Mouse (Mus musculus) liver, postnatal 0 days (tissue): ENCODE results near the gene Snrpc.

Experiments
- CTCF ChIP-seq: sonication (generic); IDR thresholded peaks from 2 replicates; pipeline ENCODE4 v1.5.1; 2016; ENCODE audit warnings: antibody characterized with exemption, low read depth
- EP300 ChIP-seq: IDR thresholded peaks from 2 replicates; pipeline ENCODE4 v1.6.1; 2016; ENCODE audit warnings: antibody characterized with exemption, low read depth, mild to moderate bottlenecking

GRCm38 (mm10) chr17:27792516-27792915 lies 45.4 kb upstream of the Snrpc start:
- TF ChIP-seq EP300 (no peak), CTCF (no peak)
